Mouse (Mus musculus) ovary, postnatal 36 days (tissue): ENCODE results near the gene Gm8108.
"Not testable (repeated sequence)": the region's sequence is repeated elsewhere in the genome, so short reads cannot be mapped to it uniquely, and the experiment has no call there.

Source experiments
- DNase-seq: peaks from one replicate; pipeline ENCODE4 v3.0.0; 2022; ENCODE audit warnings: low spot score, mixed read lengths

Gm8108 gene

GRCm38 (mm10) chr14:4110426-4110825 is at the start of gene Gm8108:
TSS of gene Gm8108 (plus strand) at chr14:4110526.
- DNase-seq: not testable (repeated sequence)

GRCm38 (mm10) chr14:4083820-4084219 is 26.5 kb upstream of the Gm8108 start, which contains the start of gene Gm3115:
TSS of gene Gm3115 (plus strand) at chr14:4084120.
- DNase-seq: not testable (repeated sequence)

GRCm38 (mm10) chr14:4141646-4142045 is 31.3 kb downstream of the Gm8108 start:
- not testable (repeated sequence) for DNase-seq

GRCm38 (mm10) chr14:4164730-4165129 is 54.4 kb downstream of the Gm8108 start, which contains the start of gene Gm3127:
TSS of gene Gm3127 (plus strand) at chr14:4165030.
- not testable (repeated sequence) for DNase-seq

- DNase-seq: not testable (repeated sequence)
Observed at GRCm38 (mm10) chr14:4182030-4182429, 71.7 kb downstream of the Gm8108 start.
